Mouse (Mus musculus) midbrain, postnatal 0 days (tissue): Measurements from ENCODE around the gene Teddm2. TPM values are rescaled to one million over a fixed set of nuclear protein-coding genes. Genes with fewer than 3 reads are reported as not detected.
A peak's percentile ranks its signal among the peaks of the same experiment; 100 is the strongest.
"Not testable (repeated sequence)": the region's sequence is repeated elsewhere in the genome, so short reads cannot be mapped to it uniquely, and the experiment has no call there.

Source experiments
- ATAC-seq: fragments of 200-750 bp; cut with Nextera tagmentation; 2 replicates; pipeline ENCODE4 v1.8.0; 2017; ENCODE audit warnings: moderate number of reproducible peaks, mild to moderate bottlenecking, moderate TSS enrichment, moderate library complexity; ENCODE audit not compliant: low FRiP score
- DNase-seq: peaks from one replicate; pipeline ENCODE4 v3.0.0-alpha.2; 2015; ENCODE audit warnings: low spot score
- H3K27ac ChIP-seq: fragments of 300-500 bp; sonication (generic); 2 replicates; pipeline ENCODE4 v1.5.1; 2014; ENCODE audit warnings: low read depth, mild to moderate bottlenecking, low read length, mixed read lengths
- H3K27me3 ChIP-seq: fragments of 300-500 bp; sonication (generic); 2 replicates; pipeline ENCODE4 v1.6.1; 2014; ENCODE audit warnings: low read length, control low read depth, mixed read lengths; ENCODE audit not compliant: insufficient read depth
- H3K36me3 ChIP-seq: fragments of 300-500 bp; sonication (generic); 2 replicates; pipeline ENCODE4 v1.6.1; 2014; ENCODE audit warnings: low read length, control low read depth, mixed read lengths; ENCODE audit not compliant: insufficient read depth
- H3K4me1 ChIP-seq: fragments of 300-500 bp; sonication (generic); 2 replicates; pipeline ENCODE4 v1.6.1; 2014; ENCODE audit warnings: mild to moderate bottlenecking, control low read depth, antibody characterized with exemption, low read length, mixed read lengths; ENCODE audit not compliant: insufficient read depth
- H3K4me2 ChIP-seq: fragments of 300-500 bp; sonication (generic); 2 replicates; pipeline ENCODE4 v1.6.1; 2014; ENCODE audit warnings: low read depth, mild to moderate bottlenecking, low read length, mixed read lengths; ENCODE audit not compliant: poor library complexity, severe bottlenecking
- H3K4me3 ChIP-seq: fragments of 300-500 bp; sonication (generic); 2 replicates; pipeline ENCODE4 v1.5.1; 2014; ENCODE audit warnings: low read depth, mild to moderate bottlenecking, low read length, moderate library complexity
- H3K9ac ChIP-seq: fragments of 300-500 bp; sonication (generic); replicated peaks from 2 replicates; pipeline ENCODE4 v1.6.1; 2014; ENCODE audit warnings: mild to moderate bottlenecking, low read length, moderate library complexity, mixed read lengths; ENCODE audit not compliant: poor library complexity, severe bottlenecking
- H3K9me3 ChIP-seq: fragments of 300-500 bp; sonication (generic); 2 replicates; pipeline ENCODE4 v1.6.1; 2016; ENCODE audit warnings: low read length, control low read depth
- CTCF ChIP-seq: IDR thresholded peaks from 2 replicates; pipeline ENCODE4 v1.5.1; 2016; ENCODE audit warnings: antibody characterized with exemption, mild to moderate bottlenecking
- WGBS: fragments of 180-500 bp; shearing (Covaris S2); extraction: QIAGEN DNeasy Blood & Tissue Kit; methylation state at CpG from one replicate; pipeline ENCODE4 v1.1.7; 2014; 5-methylcytosine and 5-hydroxymethylcytosine counted together
- polyA plus RNA-seq: library from polyadenylated mRNA; unstranded; fragments of >200 nt; fragmentation: Nextera tagmentation; extraction: Ambion mirVana; gene quantifications from 2 replicates; pipeline ENCODE4 v1.2.1, GENCODE M21; 2015
- total RNA-seq: library from RNA; depleted of rRNA; stranded (reverse); fragments of >200 nt; gene quantifications from 2 replicates; pipeline ENCODE4 v1.2.3, GENCODE M21; 2014

Teddm2 gene
- total and polyA plus RNA-seq, 2 experiments from 2014 or later = 0.66 to 1.7 TPM

DNA sequence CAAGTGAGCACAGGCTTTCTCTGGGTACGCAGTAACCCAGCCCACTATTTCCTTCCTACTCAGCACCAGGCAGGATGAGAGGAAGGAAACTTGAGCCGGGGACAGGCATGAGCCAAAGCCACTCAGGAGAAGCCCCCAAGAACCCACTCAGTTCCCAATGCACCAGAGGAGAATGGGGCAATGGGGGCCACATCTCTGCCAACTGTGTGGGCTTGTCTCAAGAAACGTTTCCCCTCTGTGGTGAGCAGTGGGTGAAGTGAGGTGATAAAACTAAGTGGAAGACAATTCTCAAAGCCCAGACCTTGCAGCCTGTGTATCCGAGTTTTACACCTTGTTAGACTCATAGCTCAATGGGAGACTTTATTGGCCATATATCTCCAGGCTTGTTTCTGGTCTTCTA is 8.6 kb downstream of the Teddm2 start, which contains the start of gene Teddm1a:
Gene Teddm1a (plus strand): TSS at position 301 of the 400 bp plus-strand sequence.
- TF ChIP-seq CTCF = no peak
- no peak within 1 kb of the TSS for H3K4me2 ChIP-seq
- no peaks in the 10 kb centered on the region for H3K9me3 ChIP-seq
- DNase-seq = no peak
- H3K4me1 ChIP-seq = no peaks in the 10 kb centered on the region
- 72% methylated on average over 4 of the region's 4 CpGs for WGBS
- no peaks in the 10 kb centered on the region for H3K36me3 ChIP-seq
- ATAC-seq = no peak
- no peak within 1 kb of the TSS for H3K27ac ChIP-seq
- H3K4me3 ChIP-seq = no peak within 1 kb of the TSS
- H3K9ac ChIP-seq = no peak within 1 kb of the TSS
- no peaks in the 10 kb centered on the region for H3K27me3 ChIP-seq

DNA sequence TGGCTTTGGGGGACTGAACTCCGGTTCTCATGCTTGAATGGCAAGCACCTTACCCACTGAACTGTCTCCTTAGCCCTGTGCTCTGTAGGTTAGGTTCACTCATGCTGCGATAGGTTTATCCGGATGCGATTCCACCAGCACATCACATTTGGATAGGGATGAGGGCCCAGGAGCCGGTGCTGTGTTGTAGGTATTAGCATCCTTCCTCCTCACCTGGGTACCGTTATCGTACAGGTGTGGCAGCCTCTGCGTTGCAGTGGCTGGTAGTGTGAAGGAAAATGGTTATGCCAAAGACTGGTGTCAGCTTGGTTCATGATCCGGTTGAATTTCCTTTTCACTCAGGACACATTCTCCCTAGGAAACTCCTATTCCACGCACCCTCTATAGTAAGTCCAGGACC is 9.9 kb downstream of the Teddm2 start:
- no peak for ATAC-seq
- Histone ChIP-seq H3K9me3 (no peaks in the 10 kb centered on the region), H3K4me3 (no peak overlapping the region), H3K4me2 (no peak overlapping the region), H3K4me1 (no peaks in the 10 kb centered on the region), H3K27me3 (no peaks in the 10 kb centered on the region), H3K27ac (no peak overlapping the region), H3K9ac (no peak overlapping the region), H3K36me3 (no peaks in the 10 kb centered on the region)
- no peak for TF ChIP-seq CTCF
- WGBS = 96% methylated on average over 10 of the region's 10 CpGs
- no peak for DNase-seq

DNA sequence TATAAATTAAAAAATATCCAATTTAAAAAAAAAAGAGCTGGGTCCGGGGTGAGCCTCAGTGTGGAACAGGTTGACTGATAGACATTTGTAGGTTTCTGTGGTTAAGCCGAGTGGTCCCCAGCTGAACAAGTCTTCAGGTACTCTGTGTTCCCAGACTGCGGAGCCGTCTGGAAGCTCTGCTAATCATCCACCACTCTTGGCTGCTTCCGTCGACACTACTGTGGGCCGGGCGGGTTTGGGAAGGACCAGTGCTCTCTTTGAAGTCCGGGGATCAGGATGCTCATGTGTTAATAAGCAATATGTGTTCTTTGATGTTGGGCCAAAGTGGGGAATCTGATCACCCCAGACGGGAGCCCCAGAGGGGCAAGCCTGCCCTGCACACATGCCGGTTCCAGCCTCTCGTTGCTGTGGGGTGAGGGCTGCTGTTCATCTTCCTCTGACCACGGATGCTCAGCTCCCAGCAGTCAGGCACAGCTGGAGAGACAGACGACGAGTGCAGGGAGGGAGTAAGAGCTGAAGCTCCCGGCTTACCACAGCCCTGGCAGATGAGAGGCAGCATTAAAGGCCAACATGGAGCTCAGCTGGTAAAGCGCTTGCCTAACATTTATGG is 13.9 kb downstream of the Teddm2 start:
- peak; percentile 44; the same call in 1 of the 2 replicates for ATAC-seq
- TF ChIP-seq CTCF = no peak
- 27% methylated on average over 17 of the region's 17 CpGs for WGBS
- DNase-seq = peak; percentile 19
- Histone ChIP-seq H3K9me3 (no peaks in the 10 kb centered on the region), H3K27ac (no peak overlapping the region), H3K4me3 (no peak overlapping the region), H3K36me3 (no peaks in the 10 kb centered on the region), H3K9ac (no peak overlapping the region), H3K4me2 (no peak overlapping the region), H3K4me1 (no peaks in the 10 kb centered on the region), H3K27me3 (no peaks in the 10 kb centered on the region)

DNA sequence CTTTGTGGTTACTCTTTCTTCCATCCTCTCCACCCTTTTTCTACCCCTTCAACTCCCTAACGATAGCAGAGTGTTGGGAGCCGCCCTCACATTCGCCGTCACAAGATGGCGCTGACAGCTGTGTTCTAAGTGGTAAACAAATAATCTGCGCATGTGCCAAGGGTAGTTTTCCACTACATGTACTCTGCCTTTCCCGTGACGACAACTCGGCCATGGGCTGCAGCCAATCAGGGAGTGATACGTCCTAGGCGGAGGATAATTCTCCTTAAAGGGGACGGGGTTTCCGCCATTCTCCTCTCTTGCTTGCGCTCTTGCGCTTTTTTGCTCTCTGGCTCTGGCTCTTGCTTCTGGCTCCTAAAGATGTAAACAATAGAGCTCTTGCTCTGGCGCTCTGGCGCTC is 19.6 kb downstream of the Teddm2 start:
- not testable (repeated sequence) for ATAC-seq, H3K4me3 ChIP-seq, H3K36me3 ChIP-seq, DNase-seq, H3K9ac ChIP-seq, H3K27ac ChIP-seq, H3K27me3 ChIP-seq, H3K9me3 ChIP-seq, H3K4me1 ChIP-seq, H3K4me2 ChIP-seq
- WGBS = 96% methylated on average over 17 of the region's 17 CpGs

DNA sequence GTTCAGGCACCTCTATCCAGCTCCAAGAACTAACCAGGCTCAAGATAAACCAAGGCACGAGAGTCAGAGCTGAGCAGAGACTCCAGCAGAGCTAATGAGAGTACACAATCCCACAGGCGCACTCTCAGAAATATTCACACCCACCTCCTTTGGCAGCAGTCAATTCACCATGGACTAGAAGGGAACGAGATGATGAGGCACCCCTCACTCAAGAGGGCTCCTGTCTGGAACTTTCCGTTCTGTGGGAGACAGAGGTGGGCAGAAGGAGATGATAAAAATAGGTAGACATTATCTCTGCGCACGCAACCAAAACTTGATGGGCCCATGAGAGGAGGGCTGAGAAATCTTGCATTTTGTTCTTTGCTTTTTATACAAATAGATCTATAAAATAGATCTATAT is 26.0 kb downstream of the Teddm2 start, which contains the start of gene Teddm1b:
Gene Teddm1b (plus strand): TSS at position 301 of the 400 bp plus-strand sequence.
- Histone ChIP-seq H3K36me3 (no peaks in the 10 kb centered on the region), H3K9me3 (no peaks in the 10 kb centered on the region), H3K4me3 (no peak within 1 kb of the TSS), H3K27ac (no peak within 1 kb of the TSS), H3K9ac (no peak within 1 kb of the TSS), H3K4me1 (no peaks in the 10 kb centered on the region), H3K4me2 (no peak within 1 kb of the TSS), H3K27me3 (no peaks in the 10 kb centered on the region)
- no peak for DNase-seq
- TF ChIP-seq CTCF = no peak
- WGBS = 86% methylated on average over 6 of the region's 6 CpGs
- no peak for ATAC-seq

DNA sequence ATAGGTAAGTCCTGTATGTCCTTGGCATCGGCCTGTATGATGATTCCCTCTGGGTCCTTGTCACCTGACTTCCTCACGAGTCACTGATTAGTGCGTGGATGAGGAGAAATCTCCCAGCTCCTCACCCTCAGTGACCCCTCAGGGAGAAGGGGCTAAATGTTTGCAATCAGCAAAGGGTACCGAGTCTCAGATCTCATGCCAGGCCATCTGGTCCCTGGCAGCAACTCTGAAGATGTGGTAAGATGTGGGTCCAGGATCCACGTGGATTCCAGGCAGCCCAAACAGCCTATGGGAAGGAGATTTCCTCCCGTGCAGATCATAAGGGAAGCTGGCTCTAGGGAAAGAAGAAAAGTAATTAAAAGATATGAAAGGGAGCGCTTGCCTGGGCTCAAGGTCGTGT is 44.1 kb downstream of the Teddm2 start:
- WGBS = 73% methylated on average over 8 of the region's 8 CpGs
- ATAC-seq (no peak), DNase-seq (peak; percentile 19)
- H3K36me3 ChIP-seq = no peaks in the 10 kb centered on the region
- H3K9me3 ChIP-seq = no peaks in the 10 kb centered on the region
- TF ChIP-seq CTCF = no peak
- no peak overlapping the region for H3K27ac ChIP-seq
- no peak overlapping the region for H3K4me3 ChIP-seq
- no peaks in the 10 kb centered on the region for H3K27me3 ChIP-seq
- H3K9ac ChIP-seq = no peak overlapping the region
- H3K4me2 ChIP-seq = no peak overlapping the region
- H3K4me1 ChIP-seq = no peaks in the 10 kb centered on the region

DNA sequence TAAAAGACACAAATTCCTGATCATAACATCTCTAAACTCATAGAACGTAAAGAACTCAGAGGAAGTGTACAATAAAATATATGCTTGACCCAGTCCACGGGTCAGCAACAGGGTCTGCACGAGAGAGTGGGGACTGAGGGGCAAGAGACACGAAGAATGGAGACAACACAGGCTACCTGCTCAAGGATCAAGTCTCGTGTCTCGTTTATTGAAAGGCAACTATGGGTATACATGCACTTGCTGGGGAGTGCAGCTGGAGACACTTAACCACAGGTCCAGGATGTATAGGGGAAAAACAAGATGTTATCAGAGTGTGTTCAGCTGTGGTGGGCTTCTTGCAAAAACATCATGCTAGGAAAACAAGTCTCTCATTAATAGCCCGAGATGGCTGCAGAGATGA is 47.3 kb downstream of the Teddm2 start:
- H3K27ac ChIP-seq, H3K9me3 ChIP-seq, H3K4me2 ChIP-seq, H3K4me1 ChIP-seq, H3K27me3 ChIP-seq, H3K36me3 ChIP-seq, H3K9ac ChIP-seq, ATAC-seq, DNase-seq, H3K4me3 ChIP-seq: not testable (repeated sequence)
- WGBS = 90% methylated on average over 7 of the region's 7 CpGs
